Mouse (Mus musculus) urinary bladder, postnatal 14 days (tissue): ENCODE measurements around the gene Aco2.
"Not testable (repeated sequence)": the region's sequence is repeated elsewhere in the genome, so short reads cannot be mapped to it uniquely, and the experiment has no call there.

Source experiments
- DNase-seq: peaks from one replicate; pipeline ENCODE4 v3.0.0; 2021; ENCODE audit warnings: low spot score

Gene Aco2

DNA sequence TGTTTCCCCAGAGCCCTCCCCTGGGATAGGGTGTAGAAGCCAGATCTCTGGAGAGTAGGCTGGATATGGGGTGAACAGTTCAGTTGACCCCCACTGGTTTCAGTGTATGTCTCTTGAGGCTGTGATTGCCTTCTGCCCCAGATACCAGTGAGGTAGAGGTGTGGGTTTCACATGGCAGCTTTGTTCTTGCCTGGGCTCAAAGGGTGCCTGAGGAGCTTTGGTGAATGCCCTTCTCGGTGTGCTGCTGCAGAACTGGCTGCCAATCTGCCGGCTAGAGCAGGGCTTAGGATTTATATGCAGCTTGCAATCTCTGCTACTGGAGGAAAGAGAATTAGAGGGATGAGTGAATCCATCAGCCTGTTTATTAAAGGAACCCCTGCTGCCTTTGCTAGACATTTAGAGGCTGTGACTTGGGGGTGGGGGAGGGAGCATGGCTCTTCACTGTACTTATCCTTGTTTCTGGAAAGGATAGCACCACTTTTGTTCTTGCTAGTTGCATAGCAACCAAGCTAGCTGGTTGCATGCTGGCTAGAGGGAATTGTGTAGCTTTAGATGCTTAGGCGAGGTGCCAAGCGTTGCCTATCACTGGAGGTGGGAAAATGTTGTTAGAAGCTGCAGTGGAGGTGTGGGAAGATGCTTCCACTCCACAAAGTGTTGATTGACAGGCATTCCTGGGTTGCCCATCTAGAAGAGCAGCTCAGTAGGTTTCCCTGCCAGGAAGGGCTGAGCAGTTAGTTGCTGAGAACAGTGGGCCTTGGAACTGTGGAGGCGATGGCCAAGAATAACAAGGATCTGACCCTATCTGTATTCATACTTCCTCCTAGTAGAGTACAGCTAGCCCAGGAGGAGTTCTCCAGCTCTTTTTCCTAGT, 7.7 kb downstream of the Aco2 start:
- DNase-seq, result no peak

DNA sequence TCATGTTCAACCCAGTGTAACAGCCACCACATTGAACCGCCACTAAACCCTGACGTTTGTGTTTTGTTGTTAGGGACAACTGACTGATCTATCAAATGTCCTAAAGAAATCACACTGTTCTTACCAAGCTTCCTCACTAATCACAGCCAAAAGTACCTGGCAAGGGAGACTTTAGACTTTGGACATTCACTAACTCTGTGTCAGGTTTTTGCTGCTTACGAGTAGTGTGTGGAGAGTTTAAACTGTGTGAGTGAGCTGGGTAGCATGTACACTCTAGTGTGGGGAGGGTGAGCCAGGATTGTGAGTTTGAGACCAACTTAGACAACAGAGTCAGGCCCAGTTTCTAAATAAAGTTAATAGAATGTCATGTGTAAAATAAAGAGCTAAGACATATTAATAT, 10.2 kb downstream of the Aco2 start:
- no peak for DNase-seq

DNA sequence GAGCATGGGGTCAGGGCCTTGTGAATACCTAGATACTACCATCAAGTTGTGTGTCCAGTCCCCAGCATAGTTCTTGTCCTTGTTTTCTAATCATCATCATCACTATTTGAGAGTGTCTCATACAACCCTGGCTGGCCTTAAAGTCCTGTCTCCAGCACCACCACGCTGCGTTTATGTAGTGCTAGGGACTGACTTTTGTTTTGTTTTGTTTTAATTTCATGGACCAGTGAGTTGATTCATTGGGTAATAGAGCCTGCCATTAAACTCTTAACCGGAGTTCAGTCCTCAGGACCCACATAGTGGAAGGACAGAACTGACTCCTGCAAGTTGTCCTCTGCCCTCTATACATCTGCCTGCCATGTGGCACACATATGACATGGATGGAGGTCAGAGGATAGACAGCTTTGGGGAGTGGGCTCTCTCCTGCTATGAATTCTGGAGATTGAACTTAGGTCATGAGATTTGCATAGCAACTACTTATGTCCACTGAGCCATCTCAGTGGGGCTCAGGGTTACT, 13.4 kb downstream of the Aco2 start:
- DNase-seq, result no peak

DNA sequence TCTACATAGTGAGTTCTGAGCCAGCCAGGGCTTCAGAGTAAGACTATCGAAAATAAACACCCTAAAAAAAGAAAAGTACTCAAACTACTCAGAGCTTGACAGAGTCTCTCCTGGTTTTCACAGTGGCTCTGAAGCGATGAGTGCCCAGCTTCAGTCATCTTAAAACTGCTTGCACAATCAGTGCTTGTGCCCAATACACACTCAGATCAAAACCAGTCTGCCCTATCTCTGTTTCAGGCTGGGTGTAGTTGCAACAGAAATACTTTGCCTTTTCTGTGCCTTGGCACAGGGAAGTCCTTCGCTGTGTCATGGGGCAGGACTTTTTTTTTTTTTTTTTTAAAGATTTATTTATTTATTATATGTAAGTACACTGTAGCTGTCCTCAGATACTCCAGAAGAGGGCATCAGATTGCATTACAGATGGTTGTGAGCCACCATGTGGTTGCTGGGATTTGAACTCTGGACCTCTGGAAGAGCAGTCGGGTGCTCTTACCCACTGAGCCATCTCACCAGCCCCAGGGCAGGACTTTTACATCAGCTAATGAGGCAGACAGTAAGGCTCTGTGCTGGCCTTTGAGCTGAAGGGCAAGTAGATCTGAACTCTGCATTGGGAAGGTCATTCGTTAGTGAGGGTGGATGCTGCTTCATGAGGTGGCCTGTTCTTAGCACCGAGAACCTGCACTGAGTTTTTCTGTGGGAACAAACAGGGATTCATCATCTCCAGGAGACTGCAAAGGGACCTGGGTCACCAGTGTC, 14.9 kb downstream of the Aco2 start:
- no peak for DNase-seq

DNA sequence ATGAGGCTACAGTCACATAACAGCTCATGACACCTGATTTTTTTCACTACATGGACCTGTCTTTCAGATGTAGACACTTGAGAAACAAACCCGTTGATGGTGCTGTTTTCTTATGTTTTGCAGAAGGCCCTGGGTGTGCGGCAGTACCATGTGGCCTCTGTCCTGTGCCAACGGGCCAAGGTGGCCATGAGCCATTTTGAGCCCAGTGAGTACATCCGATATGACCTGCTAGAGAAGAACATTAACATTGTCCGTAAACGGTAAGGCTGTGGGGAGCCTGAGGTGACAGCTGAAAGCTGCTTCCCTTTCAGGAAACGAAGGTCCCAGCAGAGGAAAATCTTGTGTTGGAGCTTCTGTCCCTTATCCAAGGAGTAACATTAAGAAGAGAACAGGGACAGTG, 17.1 kb downstream of the Aco2 start:
- no peak for DNase-seq

DNA sequence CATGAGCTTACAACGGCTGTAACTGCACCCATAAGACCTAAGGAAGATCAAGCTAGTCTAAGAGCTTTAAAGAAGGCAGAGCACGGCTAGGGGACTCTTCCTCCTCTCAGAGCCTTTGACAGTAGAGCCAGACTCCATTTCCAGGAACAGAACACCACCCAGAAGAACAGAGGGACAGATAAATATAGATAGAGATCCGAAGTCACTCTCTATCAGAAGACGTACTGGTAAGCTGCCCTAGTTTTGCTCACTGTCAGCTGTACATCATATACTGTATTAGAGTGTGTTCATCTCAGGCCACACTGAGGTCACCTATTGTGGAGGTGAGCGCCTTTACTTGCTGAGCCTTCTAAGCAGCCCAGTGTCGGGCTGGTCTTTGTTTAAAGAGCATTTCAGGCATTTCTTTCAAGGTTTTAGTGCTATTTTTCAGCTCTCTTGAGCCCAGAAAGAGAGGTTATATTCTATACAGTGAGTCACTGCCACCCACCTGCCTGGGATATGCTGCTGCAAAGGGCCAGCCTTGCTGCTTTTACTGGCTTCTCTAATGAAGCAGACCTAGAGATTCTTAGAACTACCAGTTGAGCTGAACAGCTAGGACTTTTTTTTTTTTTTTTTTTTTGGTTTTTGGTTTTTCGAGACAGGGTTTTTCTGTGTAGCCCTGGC, 19.2 kb downstream of the Aco2 start:
- no peak for DNase-seq

DNA sequence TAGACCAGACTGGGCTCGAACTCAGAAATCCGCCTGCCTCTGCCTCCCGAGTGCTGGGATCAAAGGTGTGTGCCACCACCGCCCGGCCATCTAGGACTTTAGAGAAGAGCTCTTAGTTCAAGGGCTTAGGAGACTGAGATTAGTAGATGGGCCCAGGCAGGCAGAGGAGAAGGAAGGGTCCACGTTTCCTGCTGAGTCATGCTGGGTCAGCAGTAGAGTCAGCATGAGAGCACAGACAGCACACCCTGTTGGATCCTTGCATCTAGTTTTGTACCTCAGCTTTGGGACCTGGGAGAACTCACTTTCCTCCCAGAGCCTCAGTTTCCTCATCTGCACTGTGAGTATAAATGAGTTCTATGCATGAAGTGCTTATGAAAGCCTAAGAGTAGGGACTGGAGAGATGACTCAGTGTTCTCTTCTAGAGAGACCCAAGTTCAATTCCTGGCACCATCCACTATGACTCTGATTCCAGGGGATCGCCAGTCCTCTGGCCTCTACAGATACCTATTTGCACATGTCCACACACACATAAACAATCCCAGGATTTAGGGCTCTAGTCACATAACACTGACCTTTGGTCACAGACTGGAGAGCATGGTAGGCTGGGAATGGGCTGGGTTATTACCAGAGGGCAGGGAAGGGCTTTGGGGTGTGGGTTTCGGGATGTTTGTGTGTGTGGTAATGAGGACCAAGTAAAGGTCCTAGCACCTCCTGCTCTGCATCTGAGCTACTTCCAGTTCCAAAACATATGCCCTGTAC, 19.9 kb downstream of the Aco2 start:
- DNase-seq, result no peak

DNA sequence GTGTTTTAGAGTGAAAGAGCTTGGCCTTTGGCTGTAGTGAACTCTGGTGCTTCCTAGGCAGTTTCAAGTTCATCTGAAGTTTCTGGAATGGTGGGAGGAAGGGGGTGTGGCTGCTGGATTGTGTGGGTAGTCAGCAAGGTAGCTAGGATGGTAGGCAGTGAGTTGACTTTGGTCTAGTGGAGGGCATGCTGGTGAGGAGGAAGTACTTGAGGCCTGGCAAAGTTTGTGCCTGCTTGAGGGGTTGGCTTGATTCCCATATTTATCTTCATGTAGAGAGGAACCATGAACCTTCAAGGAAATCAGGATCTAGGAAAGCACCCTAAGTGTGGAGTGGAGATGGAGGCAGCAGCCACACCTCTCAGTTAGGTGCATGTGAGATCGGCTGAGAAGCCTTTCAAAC, 21.9 kb downstream of the Aco2 start:
- DNase-seq, result no peak

DNA sequence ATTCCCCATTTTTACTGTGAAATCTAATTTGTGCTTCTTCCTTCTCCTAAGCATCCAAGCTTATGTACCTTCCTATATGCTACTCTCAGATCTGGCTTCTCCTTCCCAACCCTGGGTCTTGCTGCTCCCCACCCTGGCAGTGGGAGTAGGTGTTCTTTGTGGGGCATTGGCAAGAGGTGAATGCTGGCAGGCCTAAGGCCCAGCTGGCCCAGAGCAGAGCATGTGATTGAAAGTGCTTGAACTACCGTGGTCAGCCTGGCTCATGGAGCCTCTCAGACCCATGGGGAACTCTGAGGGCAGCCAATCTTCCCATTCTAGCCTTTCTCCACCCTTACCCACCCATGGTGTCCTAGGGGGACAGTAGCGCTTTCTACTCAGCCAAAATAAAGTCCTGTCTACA, 24.3 kb downstream of the Aco2 start:
- no peak for DNase-seq

DNA sequence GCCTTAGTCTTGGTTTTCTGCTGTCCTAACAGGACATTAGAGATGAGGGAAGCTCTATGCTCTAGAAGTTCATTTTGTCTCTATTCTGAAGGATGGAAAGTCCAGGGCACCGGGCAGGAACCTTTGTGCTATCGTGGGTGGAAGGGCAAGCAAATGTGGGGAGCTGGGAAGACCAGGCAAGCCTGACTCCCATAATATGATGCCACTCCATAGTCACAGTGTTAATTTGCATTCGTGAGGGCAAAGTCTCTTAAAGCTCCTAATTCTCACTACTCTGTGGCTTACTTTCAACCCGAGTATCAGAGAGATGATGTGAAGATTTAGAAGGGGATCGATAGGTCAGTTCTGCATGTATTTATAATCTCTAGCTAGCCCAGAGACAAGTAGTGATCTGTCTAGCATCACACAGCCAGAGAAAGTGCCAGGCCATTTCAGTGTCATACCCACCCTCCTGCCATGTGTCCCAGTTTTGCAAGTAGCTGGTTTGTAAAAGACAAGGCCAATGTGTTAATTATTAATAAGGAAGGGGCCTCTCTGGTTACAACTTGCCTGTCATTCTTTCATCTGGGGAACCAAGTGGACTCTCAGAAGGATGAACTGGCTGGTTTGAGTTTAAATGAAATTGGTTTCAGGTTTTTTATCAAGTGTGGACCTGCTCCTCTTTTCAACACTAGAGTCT, 25.6 kb downstream of the Aco2 start:
- DNase-seq, result no peak

DNA sequence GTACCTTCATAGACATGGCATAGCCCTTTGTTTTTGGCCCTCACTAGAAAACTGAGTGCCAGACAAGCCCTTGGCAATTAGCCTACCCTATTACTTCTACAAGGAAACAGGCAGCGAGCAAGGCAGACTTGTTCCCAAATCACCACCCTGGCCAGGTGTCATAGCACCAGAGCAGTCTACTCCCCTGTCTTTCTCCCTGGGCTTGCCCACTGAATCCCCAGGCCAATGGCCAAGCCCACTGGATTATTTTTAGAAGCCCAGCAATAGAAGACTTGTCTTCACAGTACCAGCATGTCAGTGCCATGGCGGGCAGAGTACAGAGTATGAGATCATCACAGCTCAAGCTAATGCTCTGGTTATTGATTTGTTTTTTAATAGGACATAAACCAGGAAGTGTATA, 26.6 kb downstream of the Aco2 start:
- DNase-seq, result no peak

DNA sequence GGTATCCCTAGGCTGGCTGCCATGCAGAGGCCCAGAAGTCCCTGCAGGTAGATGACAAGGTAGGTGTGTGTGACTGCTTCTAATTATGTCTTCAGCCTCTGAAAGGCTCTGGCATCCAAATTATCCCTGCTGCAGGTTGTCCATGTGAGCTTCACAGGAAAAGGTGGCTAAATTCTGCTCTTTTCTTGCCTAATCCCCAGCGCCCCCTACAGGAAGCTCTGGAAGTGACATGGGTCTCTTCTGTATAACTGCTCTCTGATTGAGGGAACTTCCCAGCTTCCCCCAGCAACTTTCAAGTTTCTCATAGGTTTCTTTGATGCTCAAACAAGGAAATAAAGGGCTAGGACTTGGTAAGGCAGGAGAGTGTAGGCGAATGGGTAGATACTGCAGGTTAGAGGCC, 32.8 kb downstream of the Aco2 start:
- DNase-seq, result peak; percentile 78

DNA sequence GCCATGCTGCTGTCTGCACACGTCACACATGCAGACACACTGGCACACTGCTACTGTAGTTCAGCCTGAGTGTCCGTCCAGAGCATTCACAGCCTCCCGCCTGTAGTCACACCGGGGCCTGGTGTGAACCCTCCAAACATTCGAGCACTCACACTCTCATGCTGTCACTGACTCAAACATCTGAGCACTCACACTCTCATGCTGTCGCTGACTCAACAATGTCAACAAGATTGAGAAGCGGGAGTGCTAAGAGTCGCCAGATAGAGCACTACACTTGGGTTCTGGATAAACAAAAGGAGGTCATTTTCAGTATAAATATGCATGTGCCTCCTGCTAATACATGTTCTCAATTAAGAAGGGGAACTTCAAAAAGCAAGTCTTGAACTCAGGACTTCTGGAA, 35.8 kb downstream of the Aco2 start:
- DNase-seq, result no peak

DNA sequence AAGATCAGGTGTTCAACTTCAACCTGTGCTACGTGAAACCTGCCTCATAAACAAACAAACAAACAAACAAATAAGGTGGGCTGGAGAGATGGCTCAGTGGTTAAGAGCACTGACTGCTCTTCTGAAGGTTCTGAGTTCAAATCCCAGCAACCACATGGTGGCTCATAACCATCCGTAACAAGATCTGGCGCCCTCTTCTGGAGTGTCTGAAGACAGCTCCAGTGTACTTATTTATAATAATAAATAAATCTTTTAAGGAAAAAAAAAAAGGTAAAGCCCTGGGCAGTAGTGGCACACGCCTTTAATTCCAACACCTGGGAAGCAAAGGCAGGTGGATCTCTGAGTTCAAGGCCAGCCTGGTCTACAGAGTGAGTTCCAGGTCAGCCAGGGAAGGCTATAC, 36.7 kb downstream of the Aco2 start:
- DNase-seq, result not testable (repeated sequence)

DNA sequence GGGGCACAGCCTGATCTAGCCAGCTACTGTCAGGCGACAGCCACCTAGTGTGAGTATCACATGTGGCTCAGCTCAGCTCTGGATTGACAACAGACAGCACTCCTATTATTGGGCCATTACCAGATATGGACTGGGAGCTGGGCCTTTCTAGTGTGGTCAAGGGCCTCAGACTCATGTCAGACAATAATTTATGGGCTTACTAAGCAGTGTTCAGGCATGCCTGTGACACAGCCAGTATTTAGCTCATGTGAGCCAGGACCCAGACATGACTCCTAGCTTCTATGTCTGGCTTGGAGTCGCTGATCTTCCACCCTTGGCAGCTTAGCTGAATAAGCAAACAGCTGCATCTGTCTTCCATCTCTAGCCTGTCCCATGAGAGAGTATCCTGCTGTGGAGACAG, 40.4 kb downstream of the Aco2 start:
- DNase-seq, result no peak

DNA sequence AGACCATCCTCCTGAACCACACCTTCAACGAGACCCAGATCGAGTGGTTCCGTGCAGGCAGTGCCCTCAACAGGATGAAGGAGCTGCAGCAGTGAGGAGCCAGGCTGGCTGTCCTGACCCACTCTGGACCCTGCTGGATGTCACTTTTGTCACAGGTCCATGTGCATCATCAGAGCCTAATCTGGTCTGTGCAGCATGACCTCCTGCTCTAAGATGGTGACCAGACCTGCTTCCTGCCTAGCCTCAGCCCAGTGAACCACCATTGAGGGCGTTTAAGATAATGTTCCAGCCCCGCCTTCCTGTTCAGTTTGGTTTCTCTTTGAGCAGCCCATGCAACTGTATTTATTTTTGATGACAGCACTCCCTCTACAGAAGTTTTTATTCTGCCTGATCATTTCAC, 42.6 kb downstream of the Aco2 start:
- DNase-seq, result no peak

DNA sequence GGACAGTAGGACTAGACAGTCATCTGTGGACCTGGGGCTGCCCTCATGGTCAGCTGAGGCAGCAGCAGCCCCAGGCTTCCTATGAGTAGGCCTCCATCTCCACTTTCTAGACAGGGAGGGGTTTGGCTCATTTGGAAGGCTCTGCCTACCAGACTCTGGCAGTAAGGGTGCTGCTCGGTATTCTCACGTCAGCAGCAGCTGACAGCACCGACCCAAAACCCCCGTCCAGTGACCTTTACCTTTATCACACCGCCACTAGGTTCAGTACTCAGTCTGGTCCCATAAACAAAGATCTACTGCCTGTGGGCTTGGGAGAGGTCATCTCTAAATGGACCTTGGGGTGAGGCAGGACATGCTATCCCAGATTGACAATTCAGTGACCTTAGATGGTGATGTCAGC, 43.6 kb downstream of the Aco2 start:
- no peak for DNase-seq

DNA sequence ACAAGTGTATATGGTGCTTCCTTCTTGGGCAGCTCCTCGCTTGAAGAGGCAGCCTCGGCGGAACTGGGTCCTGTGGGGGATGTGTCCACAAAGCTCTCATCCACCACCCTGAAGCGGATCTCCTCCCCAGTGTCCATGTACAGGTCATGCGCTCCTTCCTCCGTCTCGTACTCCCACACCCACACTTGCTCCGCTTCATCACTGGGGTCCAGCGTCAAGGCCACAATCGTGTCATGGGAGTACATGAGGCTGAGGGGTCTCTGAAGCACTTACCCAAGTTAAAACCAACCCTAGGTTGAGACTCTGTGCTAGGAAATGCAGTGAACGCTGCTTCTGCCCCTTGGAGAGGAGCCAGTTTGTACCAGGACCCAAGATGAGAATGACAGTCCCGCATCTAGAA, 45.1 kb downstream of the Aco2 start:
- DNase-seq, result no peak

DNA sequence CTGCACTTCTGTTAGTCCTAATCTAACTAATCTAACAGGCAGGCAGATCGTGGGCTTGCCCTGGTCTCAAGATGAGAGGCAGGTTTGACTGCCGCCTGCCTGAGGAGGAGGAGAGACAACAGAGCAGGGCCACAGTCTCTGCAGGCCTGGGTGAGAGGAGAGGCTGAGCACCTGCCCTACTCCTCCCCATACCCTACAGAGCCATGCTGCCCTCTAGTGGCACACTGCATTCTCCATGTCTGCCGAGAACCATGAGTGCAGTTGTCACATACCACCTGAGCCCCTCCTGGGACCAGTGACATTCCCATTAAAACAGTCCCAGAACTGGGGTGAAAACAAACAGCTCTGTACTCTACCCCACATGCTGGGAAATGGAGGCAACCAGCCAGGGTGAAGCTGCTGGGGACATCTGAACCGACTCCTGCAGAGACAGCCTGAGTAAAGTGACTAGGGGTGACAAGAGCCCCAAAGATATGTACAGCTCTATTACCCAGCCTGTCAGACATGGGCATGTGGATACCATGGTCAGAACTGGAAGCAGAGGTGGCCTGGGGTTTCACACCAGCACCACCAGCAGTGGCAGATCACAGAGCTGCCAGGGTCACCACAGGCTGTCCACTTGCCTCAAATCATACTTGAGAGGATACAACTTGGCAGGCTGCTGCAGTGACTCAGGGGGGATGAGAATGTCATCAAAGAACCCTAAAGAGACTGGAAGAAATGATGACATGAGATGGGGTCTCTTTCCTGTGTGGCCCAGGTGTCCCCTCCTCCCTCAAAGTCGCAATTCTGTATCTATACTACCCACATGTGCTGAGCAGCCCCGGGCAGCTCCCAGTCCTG, 45.7 kb downstream of the Aco2 start:
- DNase-seq, result peak; percentile 78

DNA sequence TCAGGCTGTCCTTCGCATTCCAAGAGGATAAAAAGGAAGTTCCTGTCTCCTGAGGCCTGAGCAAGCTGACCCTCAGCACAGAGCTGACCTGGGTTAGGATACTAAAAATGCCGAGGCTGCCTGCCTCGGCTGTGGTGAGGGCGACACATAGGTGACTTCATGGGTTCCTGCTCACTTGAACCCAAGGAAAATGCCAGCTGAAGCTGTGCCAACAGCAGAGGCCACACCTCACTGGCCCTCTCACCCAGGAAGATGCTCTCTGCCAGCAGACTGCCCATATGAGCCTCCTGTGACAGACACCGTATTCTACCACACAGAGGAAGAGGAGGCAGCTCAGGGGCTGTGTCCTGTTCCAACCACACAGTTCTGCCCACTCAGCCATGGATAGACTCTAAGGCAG, 47.0 kb downstream of the Aco2 start:
- DNase-seq, result no peak
